Comparison of ENCODE assay signal across 27 mouse cellular contexts in genomic region chr17:64755191-64755590, GRCm38 (mm10).
A peak's percentile ranks its signal among the peaks of the same experiment; 100 is the strongest.
DNase-seq lines count a peak whose midpoint lies in the region; ATAC-seq and TF ChIP-seq lines count a peak whose summit lies in the region.
"Had no signal": no experiment of that assay in that cellular context is flagged by ENCODE, and none has a peak within 500 bp of the region (broad histone marks: within the 10 kb centered on the region; RNA-seq: fewer than 3 reads in every experiment).

No protein-coding gene starts in this region.

- H3K36me3 ChIP-seq in limb, embryonic 11.5 days (ENCODE audit: control insufficient read depth, insufficient read depth, low read length) = peaks cover 2% of the 10 kb centered on the region; the same call in 1 of the 2 replicates
- H3K36me3 ChIP-seq in limb, embryonic 10.5 days = peaks cover 8% of the 10 kb centered on the region; the same call in 1 of the 2 replicates
- H3K36me3 ChIP-seq in CH12.LX (replicated peaks in 1 of 2; ENCODE audit: control insufficient read depth in 1 of 2, insufficient read depth in 1 of 2, low read length in 1 of 2) = peaks cover 0 to 12% of the 10 kb centered on the region in 2 experiments
- peaks cover 3% of the 10 kb centered on the region; the same call in 1 of the 2 replicates for H3K36me3 ChIP-seq in splenic B cell, adult 2 months (ENCODE audit: control insufficient read depth, insufficient read depth, low read length, poor library complexity, severe bottlenecking)
- H3K36me3 ChIP-seq in intestine, embryonic 15.5 days = 0 out of 2 replicates have a peak, but pooled peaks cover 8% of the 10 kb centered on the region
- H3K36me3 ChIP-seq: neural tube, embryonic 12.5 days had no signal

- no peak for TF ChIP-seq RAD21 in CH12.LX (IDR thresholded peaks at IDR 0.05; ENCODE audit: low read depth, low read length)

- TF ChIP-seq EP300 in CH12.LX (IDR thresholded peaks at IDR 0.05; ENCODE audit: low read length) = peak; percentile 46; the same call in 1 of the 2 replicates

- in situ Hi-C loops in CH12.LX (cut with MboI; ENCODE audit: low pct_ligation_motif_present, low pct_unique_long_range_greater_than_20kb, low sequenced_read_pairs) = loop anchor here (10.0 kb wide), 1 partner anchor 140 kb away; no protein-coding TSS in a partner anchor

- DNase-seq in limb, embryonic 11.5 days (ENCODE audit: low spot score) = peak; percentile 3
- DNase-seq in limb, embryonic 10.5 days (ENCODE audit: low spot score) = no peak
- peak; percentile 48 for DNase-seq in thymus, postnatal 0 days (ENCODE audit: low spot score)
- no peak for DNase-seq in thymus, postnatal 25 days
- DNase-seq in CH12.LX (ENCODE audit: extremely low read depth) = peak; percentile 64
- peak; percentile 53 for DNase-seq in splenic B cell, adult 2 months (ENCODE audit: low read depth, low spot score)
- DNase-seq in MN1 (ENCODE audit: low spot score) = no peak
- DNase-seq: adrenal gland, adult 8-10 months; cerebellum, adult 18-20 months; gastrocnemius, adult 2 months; heart, postnatal 10 days; kidney, adult 18-20 months; liver; lung, postnatal 14 days; right cerebral cortex, adult 18-20 months; right cerebral cortex, postnatal 4 days; thymus, postnatal 4 days had no signal

- H3K4me2 ChIP-seq in limb, embryonic 11.5 days (ENCODE audit: low read depth, severe bottlenecking) = no peak overlapping the region
- peak overlapping the region; percentile 50; the same call in 1 of the 2 replicates for H3K4me2 ChIP-seq in CH12.LX (ENCODE audit: insufficient read depth, low read depth, poor library complexity, severe bottlenecking)
- H3K4me2 ChIP-seq in intestine, embryonic 15.5 days (replicated peaks) = no peak overlapping the region
- H3K4me2 ChIP-seq: embryonic facial prominence, embryonic 13.5 days; forebrain, embryonic 12.5 days; heart, embryonic 11.5 days; midbrain, embryonic 13.5 days; neural tube, embryonic 12.5 days had no signal

- H3K4me1 ChIP-seq in limb, embryonic 11.5 days (ENCODE audit: control insufficient read depth, insufficient read depth, low read length) = no peaks in the 10 kb centered on the region
- no peaks in the 10 kb centered on the region for H3K4me1 ChIP-seq in limb, embryonic 10.5 days
- peaks cover 2 to 32% of the 10 kb centered on the region in 2 experiments; a peak in 2 of 4 replicates for H3K4me1 ChIP-seq in CH12.LX (ENCODE audit: control insufficient read depth in 1 of 2, insufficient read depth in 2 of 2)
- H3K4me1 ChIP-seq in intestine, embryonic 15.5 days (replicated peaks) = no peaks in the 10 kb centered on the region
- H3K4me1 ChIP-seq: forebrain, embryonic 12.5 days; midbrain, embryonic 13.5 days; neural tube, embryonic 12.5 days had no signal

- no peaks in the 10 kb centered on the region for H3K9me3 ChIP-seq in limb, embryonic 11.5 days (ENCODE audit: control insufficient read depth, low read length)
- H3K9me3 ChIP-seq in limb, embryonic 10.5 days (replicated peaks) = no peaks in the 10 kb centered on the region
- H3K9me3 ChIP-seq in CH12.LX (replicated peaks; ENCODE audit: low read length) = no peaks in the 10 kb centered on the region
- H3K9me3 ChIP-seq in intestine, embryonic 15.5 days = no peaks in the 10 kb centered on the region
- H3K9me3 ChIP-seq: embryonic facial prominence, embryonic 13.5 days; forebrain, embryonic 12.5 days; midbrain, embryonic 13.5 days; neural tube, embryonic 12.5 days had no signal

- no peaks in the 10 kb centered on the region for H3K27me3 ChIP-seq in limb, embryonic 11.5 days (ENCODE audit: control insufficient read depth, insufficient read depth, low read length)
- H3K27me3 ChIP-seq in limb, embryonic 10.5 days (ENCODE audit: low read depth, poor library complexity, severe bottlenecking) = no peaks in the 10 kb centered on the region
- no peaks in the 10 kb centered on the region for H3K27me3 ChIP-seq in CH12.LX (replicated peaks)
- H3K27me3 ChIP-seq in splenic B cell, adult 2 months (ENCODE audit: control insufficient read depth, insufficient read depth, low read length, poor library complexity, severe bottlenecking) = no peaks in the 10 kb centered on the region
- no peaks in the 10 kb centered on the region for H3K27me3 ChIP-seq in intestine, embryonic 15.5 days (replicated peaks)
- H3K27me3 ChIP-seq: embryonic facial prominence, embryonic 13.5 days; forebrain, embryonic 12.5 days; midbrain, embryonic 13.5 days; neural tube, embryonic 12.5 days; Patski had no signal

- no peak overlapping the region for H3K27ac ChIP-seq in limb, embryonic 11.5 days (replicated peaks; ENCODE audit: low read depth, low read length)
- H3K27ac ChIP-seq in limb, embryonic 10.5 days = no peak overlapping the region
- H3K27ac ChIP-seq in CH12.LX (ENCODE audit: insufficient read depth, low read depth) = no peak overlapping the region
- H3K27ac ChIP-seq in intestine, embryonic 15.5 days = no peak overlapping the region
- H3K27ac ChIP-seq: embryonic facial prominence, embryonic 13.5 days; forebrain, embryonic 12.5 days; kidney, postnatal 0 days; left cerebral cortex, adult 2 months; midbrain, embryonic 13.5 days; neural tube, embryonic 12.5 days had no signal

- no peak for TF ChIP-seq POLR2A in CH12.LX (IDR thresholded peaks at IDR 0.05; ENCODE audit: low read depth, low read length)

- 79% methylated on average over 5 of the region's 5 CpGs for WGBS in limb, embryonic 11.5 days
- 85% methylated on average over 5 of the region's 5 CpGs for WGBS in limb, embryonic 10.5 days
- 76% methylated on average over 5 of the region's 5 CpGs for WGBS in intestine, embryonic 15.5 days

- dilution Hi-C loops in CH12.LX (cut with MboI; ENCODE audit: extremely low pct_ligation_motif_present, extremely low pct_unique_long_range_greater_than_20kb, low sequenced_read_pairs) = no loop called here

- H3K4me3 ChIP-seq in limb, embryonic 11.5 days (ENCODE audit: low read depth, low read length) = no peak overlapping the region
- no peak overlapping the region for H3K4me3 ChIP-seq in limb, embryonic 10.5 days
- no peak overlapping the region for H3K4me3 ChIP-seq in CH12.LX (replicated peaks in 1 of 3; ENCODE audit: low read depth in 2 of 3, low read length in 2 of 3, poor library complexity in 1 of 3)
- no peak overlapping the region for H3K4me3 ChIP-seq in intestine, embryonic 15.5 days (replicated peaks)
- H3K4me3 ChIP-seq: embryonic facial prominence, embryonic 13.5 days; erythroblast, embryonic 14.5 days; forebrain, embryonic 12.5 days; gastrocnemius, adult 2 months; left cerebral cortex, adult 2 months; midbrain, embryonic 13.5 days; neural tube, embryonic 12.5 days had no signal

- ATAC-seq in limb, embryonic 11.5 days (ENCODE audit: insufficient number of reproducible peaks, low FRiP score, low TSS enrichment, low read depth) = no peak
- no peak for ATAC-seq in intestine, embryonic 15.5 days
- ATAC-seq: midbrain, embryonic 13.5 days; Patski had no signal

- no peak for TF ChIP-seq CTCF in CH12.LX (conservative IDR thresholded peaks at IDR 0.05 in 1 of 2, IDR thresholded peaks at IDR 0.05 in 1 of 2; ENCODE audit: low read depth in 2 of 2, low read length in 2 of 2)

- H3K9ac ChIP-seq in limb, embryonic 11.5 days (ENCODE audit: low read length) = no peak overlapping the region
- H3K9ac ChIP-seq in CH12.LX (ENCODE audit: insufficient read depth, low read depth) = no peak overlapping the region
- no peak overlapping the region for H3K9ac ChIP-seq in intestine, embryonic 15.5 days
- H3K9ac ChIP-seq: embryonic facial prominence, embryonic 13.5 days; forebrain, embryonic 12.5 days; midbrain, embryonic 13.5 days; neural tube, embryonic 12.5 days had no signal

- H3K79me2 ChIP-seq in CH12.LX (replicated peaks; ENCODE audit: control insufficient read depth, extremely low read depth, insufficient read depth, poor library complexity, severe bottlenecking) = no peaks in the 10 kb centered on the region

TF ChIP-seq in CH12.LX, 34 proteins besides CTCF, POLR2A, EP300 and RAD21:
- no peak for TF ChIP-seq NRF1 (IDR thresholded peaks at IDR 0.05; ENCODE audit: low read depth, low read length)
- TF ChIP-seq ETS1 (conservative IDR thresholded peaks at IDR 0.05; ENCODE audit: low read depth, low read length) = 0 out of 2 replicates have a peak, but pooled peaks have one; percentile 38

Comparison
In these comparisons a context has a peak if more than half of its experiments do, and no peak if none do; other contexts are left out.
1. DNase-seq: peak in limb, embryonic 11.5 days (single experiment), thymus, postnatal 0 days (single experiment), CH12.LX (single experiment) and splenic B cell, adult 2 months (single experiment); none in limb, embryonic 10.5 days (single experiment), thymus, postnatal 25 days (single experiment) and MN1 (single experiment).